Mouse (Mus musculus) ES-Bruce4 (cell line): Measurements from ENCODE around the gene Atp8b5. TPM values are rescaled to one million over a fixed set of nuclear protein-coding genes. Genes with fewer than 3 reads are reported as not detected.

ENCODE experiments used
- H3K27ac ChIP-seq: 2 replicates; pipeline ENCODE4 v1.5.1; 2012; ENCODE audit warnings: low read length, inconsistent platforms; ENCODE audit not compliant: insufficient read depth
- H3K27me3 ChIP-seq: 2 replicates; pipeline ENCODE4 v1.6.1; 2012; ENCODE audit warnings: mild to moderate bottlenecking, low read length, inconsistent platforms; ENCODE audit not compliant: control insufficient read depth, poor library complexity, insufficient read depth, severe bottlenecking
- H3K36me3 ChIP-seq: 2 replicates; pipeline ENCODE4 v1.6.1; 2012; ENCODE audit warnings: inconsistent platforms, mild to moderate bottlenecking, low read length, moderate library complexity; ENCODE audit not compliant: control insufficient read depth, poor library complexity, insufficient read depth, severe bottlenecking
- H3K4me1 ChIP-seq: one replicate; pipeline ENCODE4 v1.8.1; 2011; ENCODE audit warnings: low read length; ENCODE audit not compliant: control insufficient read depth, insufficient read depth
- H3K4me3 ChIP-seq: 2 replicates; pipeline ENCODE4 v1.5.1; 2011; ENCODE audit warnings: low read depth, mild to moderate bottlenecking, low read length
- H3K9ac ChIP-seq: 2 replicates; pipeline ENCODE4 v1.6.1; 2012; ENCODE audit warnings: low read depth, mild to moderate bottlenecking, inconsistent platforms; ENCODE audit not compliant: poor library complexity, severe bottlenecking
- H3K9me3 ChIP-seq: replicated peaks from 2 replicates; pipeline ENCODE4 v1.6.1; 2012; ENCODE audit warnings: mild to moderate bottlenecking, low read length, inconsistent platforms; ENCODE audit not compliant: control insufficient read depth, poor library complexity, insufficient read depth, severe bottlenecking
- CTCF ChIP-seq: IDR thresholded peaks from one replicate; pipeline ENCODE4 v1.8.1; 2011; ENCODE audit warnings: low read depth, low read length
- EP300 ChIP-seq: IDR thresholded peaks from 2 replicates; pipeline ENCODE4 v1.6.1; 2011; ENCODE audit warnings: low read depth, low read length; ENCODE audit not compliant: insufficient read depth
- POLR2A ChIP-seq: IDR thresholded peaks from one replicate; pipeline ENCODE4 v1.8.1; 2011; ENCODE audit warnings: low read length; ENCODE audit not compliant: insufficient read depth
- polyA plus RNA-seq: library from polyadenylated mRNA; stranded (reverse); fragments of >200 nt; gene quantifications from 2 replicates; pipeline ENCODE4 v1.2.4, GENCODE M21; 2011; ENCODE audit warnings: low read depth; ENCODE audit not compliant: missing spikeins, insufficient read depth, insufficient read length

Atp8b5 gene
- polyA plus RNA-seq, 1 experiment, result 0.21 TPM

DNA sequence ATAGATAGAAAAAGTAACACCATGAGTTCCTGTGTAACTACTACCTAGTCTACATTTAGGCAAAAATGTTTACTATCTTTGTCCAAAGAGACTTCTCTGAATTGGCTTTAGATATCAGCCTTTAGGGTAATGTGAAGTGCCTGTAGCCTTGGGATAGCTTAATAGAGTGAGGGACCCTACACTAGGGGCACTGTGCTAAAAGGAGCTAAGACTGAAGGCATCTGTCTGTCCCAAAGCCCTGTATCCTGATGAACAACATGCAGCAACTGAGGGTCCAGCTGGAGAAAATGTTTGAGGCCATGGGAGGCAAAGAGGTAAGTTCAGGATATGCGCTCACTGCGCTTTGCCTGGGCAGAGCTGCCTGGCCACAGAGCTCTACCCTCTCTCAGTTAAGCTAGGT lies 9.9 kb upstream of the Atp8b5 start:
- H3K9me3 ChIP-seq, result no peaks in the 10 kb centered on the region
- no peaks in the 10 kb centered on the region for H3K36me3 ChIP-seq
- H3K4me3 ChIP-seq, result no peak overlapping the region
- H3K4me1 ChIP-seq, result no peaks in the 10 kb centered on the region
- TF ChIP-seq POLR2A (no peak), CTCF (no peak), EP300 (no peak)
- H3K9ac ChIP-seq, result no peak overlapping the region
- no peaks in the 10 kb centered on the region for H3K27me3 ChIP-seq
- no peak overlapping the region for H3K27ac ChIP-seq

DNA sequence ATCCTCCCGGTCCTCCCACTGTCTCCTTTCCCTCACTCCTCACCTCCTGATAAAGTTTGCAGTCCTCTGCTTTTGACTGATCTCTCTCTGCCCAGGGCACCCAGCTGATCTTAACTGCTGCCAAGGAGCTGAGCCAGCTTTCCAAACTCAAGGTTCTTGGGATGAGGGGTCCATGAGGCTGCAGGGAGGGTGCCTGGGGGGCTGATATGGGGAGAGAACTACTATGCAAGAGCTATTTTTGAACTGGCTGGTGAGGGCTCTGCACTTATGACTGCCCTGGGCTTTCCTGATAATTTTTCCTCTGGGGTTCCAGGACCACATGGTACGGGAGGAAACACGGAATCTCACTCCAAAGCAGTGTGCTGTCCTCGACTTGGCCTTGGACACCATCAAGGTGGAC lies 8.4 kb upstream of the Atp8b5 start:
- H3K9ac ChIP-seq, result no peak overlapping the region
- no peaks in the 10 kb centered on the region for H3K27me3 ChIP-seq
- H3K36me3 ChIP-seq, result no peaks in the 10 kb centered on the region
- no peak overlapping the region for H3K27ac ChIP-seq
- TF ChIP-seq EP300 (no peak), POLR2A (no peak), CTCF (no peak)
- no peaks in the 10 kb centered on the region for H3K9me3 ChIP-seq
- no peaks in the 10 kb centered on the region for H3K4me1 ChIP-seq
- H3K4me3 ChIP-seq, result no peak overlapping the region

DNA sequence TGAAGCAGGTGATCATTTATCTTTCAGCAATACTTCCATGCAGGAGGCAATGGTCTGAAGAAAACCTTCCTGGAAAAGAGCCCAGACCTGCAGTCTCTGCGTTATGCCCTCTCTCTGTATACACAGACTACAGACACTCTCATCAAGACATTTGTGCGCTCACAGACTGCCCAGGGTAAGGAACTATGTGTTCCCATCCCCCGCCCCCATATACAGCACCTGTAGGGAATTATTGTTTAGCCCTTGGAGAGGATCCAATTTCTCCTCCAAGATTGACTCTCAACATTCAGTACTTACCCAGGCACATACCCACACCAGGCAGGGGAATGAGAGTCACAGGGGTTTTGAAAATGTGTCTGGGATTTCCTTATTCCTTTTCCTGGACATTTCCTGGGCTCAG lies 7.5 kb upstream of the Atp8b5 start:
- TF ChIP-seq POLR2A (no peak), EP300 (no peak), CTCF (no peak)
- Histone ChIP-seq H3K4me1 (no peaks in the 10 kb centered on the region), H3K27ac (no peak overlapping the region), H3K36me3 (no peaks in the 10 kb centered on the region), H3K9ac (no peak overlapping the region), H3K9me3 (no peaks in the 10 kb centered on the region), H3K4me3 (no peak overlapping the region), H3K27me3 (no peaks in the 10 kb centered on the region)

DNA sequence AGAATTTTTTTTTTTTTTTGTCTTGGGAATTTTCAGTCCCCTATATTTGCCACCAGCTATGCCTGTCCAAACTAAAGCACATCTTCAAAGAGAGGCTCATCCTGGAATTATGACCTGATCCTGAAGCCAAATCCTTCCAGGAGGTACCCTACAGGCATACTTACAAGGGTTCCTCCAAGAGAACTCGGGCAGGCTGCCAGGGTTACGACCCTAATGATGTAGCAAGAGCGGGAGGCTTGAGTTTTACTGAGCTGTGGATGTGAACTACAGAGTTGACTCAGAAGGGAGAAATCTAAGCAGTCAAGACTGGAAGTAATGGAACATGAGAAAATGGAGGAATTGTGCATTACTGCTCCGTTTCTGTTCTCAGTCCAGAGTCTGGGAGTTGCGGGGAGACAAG lies 6.9 kb upstream of the Atp8b5 start:
- Histone ChIP-seq H3K9ac (no peak overlapping the region), H3K9me3 (no peaks in the 10 kb centered on the region), H3K4me3 (no peak overlapping the region), H3K36me3 (no peaks in the 10 kb centered on the region), H3K27me3 (no peaks in the 10 kb centered on the region), H3K4me1 (no peaks in the 10 kb centered on the region), H3K27ac (no peak overlapping the region)
- TF ChIP-seq CTCF, result no peak
- no peak for TF ChIP-seq POLR2A
- TF ChIP-seq EP300, result no peak

DNA sequence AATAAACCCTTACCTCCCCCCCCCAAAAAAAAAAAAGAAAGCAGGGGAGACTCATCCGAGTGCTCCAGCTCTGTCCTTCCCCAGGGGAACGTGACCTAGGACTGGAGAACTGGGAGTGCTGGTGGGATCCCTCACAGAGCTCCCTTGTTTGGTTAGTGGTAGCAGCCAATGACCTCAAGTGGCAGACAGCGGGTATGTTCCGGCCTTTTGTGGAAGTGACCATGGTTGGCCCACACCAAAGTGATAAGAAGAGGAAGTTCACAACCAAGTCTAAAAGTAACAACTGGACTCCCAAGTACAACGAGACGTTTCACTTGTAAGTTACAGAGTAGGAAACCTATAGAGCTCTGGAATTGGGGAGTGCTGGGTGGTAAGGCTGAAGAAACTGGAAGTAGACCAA lies 4.1 kb upstream of the Atp8b5 start:
- H3K9ac ChIP-seq, result no peak overlapping the region
- no peaks in the 10 kb centered on the region for H3K9me3 ChIP-seq
- no peaks in the 10 kb centered on the region for H3K36me3 ChIP-seq
- H3K4me3 ChIP-seq, result no peak overlapping the region
- TF ChIP-seq CTCF (no peak), EP300 (no peak), POLR2A (no peak)
- H3K27me3 ChIP-seq, result no peaks in the 10 kb centered on the region
- no peak overlapping the region for H3K27ac ChIP-seq
- H3K4me1 ChIP-seq, result no peaks in the 10 kb centered on the region

DNA sequence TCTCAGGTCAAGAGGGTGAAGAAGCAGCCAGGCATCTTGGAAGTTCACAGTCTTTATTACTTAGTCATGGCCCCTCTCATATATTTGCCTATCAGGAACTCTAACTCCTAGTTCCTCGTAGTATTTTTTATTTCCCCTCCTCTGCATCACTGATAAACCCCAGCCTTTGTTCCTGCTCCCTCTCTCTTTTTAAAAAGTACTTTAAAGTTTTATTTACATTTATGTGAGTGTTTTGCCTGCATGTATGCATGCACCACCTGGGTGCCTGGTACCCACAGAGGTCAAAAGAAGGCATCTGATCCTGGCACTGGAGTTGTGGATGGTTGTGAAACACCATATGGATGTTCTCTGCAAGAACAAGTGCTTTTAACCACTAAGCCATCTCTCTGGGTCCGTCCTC lies 813 bp upstream of the Atp8b5 start:
- Histone ChIP-seq H3K27ac (no peak overlapping the region), H3K27me3 (no peaks in the 10 kb centered on the region), H3K4me1 (no peaks in the 10 kb centered on the region), H3K9me3 (no peaks in the 10 kb centered on the region), H3K36me3 (no peaks in the 10 kb centered on the region), H3K4me3 (no peak overlapping the region), H3K9ac (no peak overlapping the region)
- TF ChIP-seq CTCF (no peak), EP300 (no peak), POLR2A (no peak)

DNA sequence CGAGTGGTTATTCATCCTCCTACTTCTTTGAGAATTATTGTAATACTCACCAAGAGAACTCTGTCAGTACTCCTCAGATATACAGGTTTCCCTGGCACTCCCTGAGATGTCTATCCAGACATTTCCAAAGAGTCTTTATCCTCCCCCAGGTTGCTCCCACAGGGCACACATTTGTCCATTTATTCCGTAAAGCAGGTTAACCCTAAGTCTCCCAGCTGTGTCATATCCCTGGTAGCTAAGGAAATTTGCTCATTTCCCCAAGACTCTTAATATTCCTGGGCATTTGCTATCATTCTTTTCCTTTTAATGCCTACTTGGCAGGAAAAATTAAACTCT lies 332 bp downstream of the Atp8b5 start:
- Histone ChIP-seq H3K36me3 (no peaks in the 10 kb centered on the region), H3K9me3 (no peaks in the 10 kb centered on the region), H3K4me3 (no peak overlapping the region), H3K27me3 (no peaks in the 10 kb centered on the region), H3K4me1 (no peaks in the 10 kb centered on the region), H3K9ac (no peak overlapping the region), H3K27ac (no peak overlapping the region)
- TF ChIP-seq CTCF (no peak), EP300 (no peak), POLR2A (no peak)
